Mouse (Mus musculus) embryo, embryonic 9.5 days (tissue): ENCODE measurements around the gene Ccr5.
A peak's percentile ranks its signal among the peaks of the same experiment; 100 is the strongest.
"Not testable (repeated sequence)": the region's sequence is repeated elsewhere in the genome, so short reads cannot be mapped to it uniquely, and the experiment has no call there.

Experiments
- DNase-seq: peaks from one replicate; pipeline ENCODE4 v3.0.0-alpha.2; 2017; ENCODE audit errors: extremely low spot score

Ccr5 gene

GRCm38 (mm10) chr9:124121387-124122184 is at the start of gene Ccr5:
Gene Ccr5, plus strand, starts transcription at chr9:124121543.
- DNase-seq = no peak

- DNase-seq = no peak
Observed at GRCm38 (mm10) chr9:124079803-124080202, 41.5 kb upstream of the Ccr5 start.

- not testable (repeated sequence) for DNase-seq
Observed at GRCm38 (mm10) chr9:124080471-124080870, 40.9 kb upstream of the Ccr5 start.

GRCm38 (mm10) chr9:124090441-124090840 is 30.9 kb upstream of the Ccr5 start:
- DNase-seq = no peak

GRCm38 (mm10) chr9:124099127-124099526 is 22.2 kb upstream of the Ccr5 start:
- DNase-seq = no peak

GRCm38 (mm10) chr9:124100357-124100756 is 21.0 kb upstream of the Ccr5 start:
- no peak for DNase-seq

- no peak for DNase-seq
Observed at GRCm38 (mm10) chr9:124101723-124102122, 19.6 kb upstream of the Ccr5 start, which contains the start of gene Ccr2. Gene Ccr2, plus strand, starts transcription at chr9:124101950.

- DNase-seq = no peak
Observed at GRCm38 (mm10) chr9:124103199-124103598, 18.1 kb upstream of the Ccr5 start.

GRCm38 (mm10) chr9:124105196-124105595 is 16.1 kb upstream of the Ccr5 start:
- no peak for DNase-seq

- no peak for DNase-seq
Observed at GRCm38 (mm10) chr9:124107232-124107631, 14.1 kb upstream of the Ccr5 start.

- DNase-seq = no peak
Observed at GRCm38 (mm10) chr9:124108356-124109127, 12.8 kb upstream of the Ccr5 start.

GRCm38 (mm10) chr9:124111997-124112396 is 9.3 kb upstream of the Ccr5 start:
- DNase-seq = no peak

GRCm38 (mm10) chr9:124112591-124113239 is 8.6 kb upstream of the Ccr5 start:
- no peak for DNase-seq

GRCm38 (mm10) chr9:124113777-124114176 is 7.6 kb upstream of the Ccr5 start:
- no peak for DNase-seq

GRCm38 (mm10) chr9:124118489-124118888 is 2.9 kb upstream of the Ccr5 start:
- no peak for DNase-seq

- DNase-seq = no peak
Observed at GRCm38 (mm10) chr9:124125576-124125975, 4.2 kb downstream of the Ccr5 start.

- no peak for DNase-seq
Observed at GRCm38 (mm10) chr9:124126373-124126772, 5.0 kb downstream of the Ccr5 start.

- no peak for DNase-seq
Observed at GRCm38 (mm10) chr9:124127412-124127811, 6.1 kb downstream of the Ccr5 start.

- peak; percentile 56 for DNase-seq
Observed at GRCm38 (mm10) chr9:124128379-124128778, 7.0 kb downstream of the Ccr5 start.

GRCm38 (mm10) chr9:124132899-124133298 is 11.6 kb downstream of the Ccr5 start:
- not testable (repeated sequence) for DNase-seq

- DNase-seq = not testable (repeated sequence)
Observed at GRCm38 (mm10) chr9:124134919-124135318, 13.6 kb downstream of the Ccr5 start.

GRCm38 (mm10) chr9:124137619-124138018 is 16.3 kb downstream of the Ccr5 start:
- no peak for DNase-seq
